Mouse (Mus musculus): Measurements from ENCODE around the gene Tcf20. TPM values are rescaled to one million over a fixed set of nuclear protein-coding genes. Genes with fewer than 3 reads are reported as not detected.

Tcf20 gene
- polyA plus RNA-seq, 1 experiment from 2014 or later: 15.1 TPM

DNA sequence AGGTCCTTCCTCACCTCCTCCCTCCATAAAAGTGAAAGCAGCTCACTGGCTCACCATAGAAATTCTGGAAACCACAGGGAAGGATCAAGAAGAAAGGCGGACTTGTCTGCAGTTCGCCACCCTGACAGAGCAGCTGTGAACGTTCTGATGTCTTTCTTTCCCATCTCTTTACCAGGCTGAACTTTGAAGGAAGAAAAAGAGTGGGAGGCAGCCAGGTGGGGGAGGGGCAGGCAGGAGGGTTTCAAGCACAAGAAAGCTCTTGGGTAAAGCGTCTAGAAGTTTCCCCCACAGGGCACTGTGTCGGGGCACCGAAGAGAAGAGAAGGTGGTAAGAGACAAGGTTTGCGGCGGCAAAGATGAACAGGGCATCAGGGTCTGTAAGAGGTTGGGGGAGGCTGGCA, 38.5 kb upstream of the Tcf20 start:
- H3K4me2 ChIP-seq (ENCODE audit: low read depth, low read length): no peak overlapping the region
- no peak overlapping the region for H3K9ac ChIP-seq (replicated peaks; ENCODE audit: low read length)
- H3K4me1 ChIP-seq (ENCODE audit: control insufficient read depth, insufficient read depth, low read length): peaks cover 6% of the 10 kb centered on the region
- no peak for DNase-seq (ENCODE audit: low spot score)
- no peak overlapping the region for H3K27ac ChIP-seq (replicated peaks; ENCODE audit: low read depth, low read length)
- no peaks in the 10 kb centered on the region for H3K27me3 ChIP-seq (ENCODE audit: control insufficient read depth, insufficient read depth, low read length)
- WGBS: 59% methylated on average over 8 of the region's 8 CpGs
- H3K4me3 ChIP-seq (ENCODE audit: low read depth, low read length): no peak overlapping the region
- no peaks in the 10 kb centered on the region for H3K36me3 ChIP-seq (replicated peaks; ENCODE audit: control insufficient read depth, insufficient read depth, low read depth, low read length)
- H3K9me3 ChIP-seq (replicated peaks; ENCODE audit: control insufficient read depth, low read length): no peaks in the 10 kb centered on the region
- ATAC-seq (replicated peaks; ENCODE audit: insufficient number of reproducible peaks, low FRiP score, low TSS enrichment, low read depth): no peak

DNA sequence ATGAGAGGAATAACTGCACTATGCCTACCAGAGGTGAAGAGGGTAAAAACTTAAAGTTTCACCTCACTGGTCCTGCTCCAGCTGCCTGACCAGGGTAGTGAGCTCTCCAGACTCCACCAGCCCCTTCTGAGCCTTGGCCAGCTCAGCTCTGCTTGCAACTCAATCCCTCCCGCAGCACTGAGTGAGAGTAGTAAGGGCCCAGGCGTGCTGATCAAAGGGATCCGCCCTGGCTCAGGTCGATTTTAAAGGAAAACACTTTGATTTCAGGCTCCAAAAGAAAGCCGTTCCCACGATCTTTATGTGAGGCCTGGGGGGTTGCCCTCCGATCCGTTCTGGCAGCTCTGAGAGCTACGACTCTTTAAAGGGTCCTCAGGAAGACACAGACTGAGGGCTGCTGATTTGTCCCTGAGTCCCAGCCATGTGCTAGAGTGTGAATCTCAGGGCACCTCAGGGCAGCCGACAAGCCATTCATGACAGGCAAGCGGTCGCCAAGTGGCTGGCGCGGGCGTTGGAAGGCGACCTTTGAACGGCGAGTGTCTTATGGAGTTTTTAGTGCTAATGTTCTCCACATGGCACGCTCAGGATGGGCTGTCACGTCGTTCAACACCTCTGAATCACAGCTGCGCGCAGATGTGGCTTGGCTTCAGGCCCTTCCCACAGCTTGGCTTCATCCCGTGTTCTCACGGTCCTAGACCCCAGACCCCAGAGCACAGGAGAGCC, 37.5 kb upstream of the Tcf20 start:
- H3K27me3 ChIP-seq (ENCODE audit: control insufficient read depth, insufficient read depth, low read length): no peaks in the 10 kb centered on the region
- no peaks in the 10 kb centered on the region for H3K36me3 ChIP-seq (replicated peaks; ENCODE audit: control insufficient read depth, insufficient read depth, low read depth, low read length)
- H3K4me1 ChIP-seq (ENCODE audit: control insufficient read depth, insufficient read depth, low read length): peaks cover 5% of the 10 kb centered on the region
- DNase-seq (ENCODE audit: low spot score) (peak; percentile 68), ATAC-seq (replicated peaks; ENCODE audit: insufficient number of reproducible peaks, low FRiP score, low TSS enrichment, low read depth) (no peak)
- H3K4me2 ChIP-seq (ENCODE audit: low read depth, low read length): no peak overlapping the region
- WGBS: 13% methylated on average over 25 of the region's 25 CpGs
- H3K9me3 ChIP-seq (replicated peaks; ENCODE audit: control insufficient read depth, low read length): no peaks in the 10 kb centered on the region
- H3K27ac ChIP-seq (replicated peaks; ENCODE audit: low read depth, low read length): no peak overlapping the region
- no peak overlapping the region for H3K4me3 ChIP-seq (ENCODE audit: low read depth, low read length)
- H3K9ac ChIP-seq (replicated peaks; ENCODE audit: low read length): peak overlapping the region; percentile 10

DNA sequence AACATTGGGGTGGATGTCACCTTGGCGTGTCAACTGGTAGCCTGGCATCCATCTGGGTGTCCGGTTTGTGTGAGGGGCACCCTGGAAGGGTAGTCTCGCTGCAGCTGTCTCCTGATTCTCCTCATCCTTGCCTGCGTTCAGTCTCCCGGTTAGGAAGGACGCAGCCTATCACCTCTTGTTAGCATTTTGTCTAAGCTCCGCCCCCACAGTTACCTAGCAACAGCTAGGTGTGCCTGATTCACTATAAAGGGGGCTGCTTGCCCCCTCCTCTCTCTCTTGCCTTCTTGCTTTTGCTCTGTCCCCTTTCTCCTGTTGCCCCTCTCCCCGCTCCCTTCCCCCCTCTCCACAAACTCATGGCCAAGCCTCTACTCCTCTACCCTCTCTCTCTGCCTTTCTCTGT, 35.3 kb upstream of the Tcf20 start:
- WGBS: 30% methylated on average over 8 of the region's 8 CpGs
- Histone ChIP-seq H3K4me3 (ENCODE audit: low read depth, low read length) (no peak overlapping the region), H3K9me3 (replicated peaks; ENCODE audit: control insufficient read depth, low read length) (no peaks in the 10 kb centered on the region), H3K36me3 (replicated peaks; ENCODE audit: control insufficient read depth, insufficient read depth, low read depth, low read length) (no peaks in the 10 kb centered on the region), H3K9ac (replicated peaks; ENCODE audit: low read length) (no peak overlapping the region), H3K4me2 (ENCODE audit: low read depth, low read length) (no peak overlapping the region), H3K27ac (replicated peaks; ENCODE audit: low read depth, low read length) (no peak overlapping the region), H3K4me1 (ENCODE audit: control insufficient read depth, insufficient read depth, low read length) (peaks cover 3% of the 10 kb centered on the region), H3K27me3 (ENCODE audit: control insufficient read depth, insufficient read depth, low read length) (no peaks in the 10 kb centered on the region)
- DNase-seq (ENCODE audit: low spot score) (no peak), ATAC-seq (replicated peaks; ENCODE audit: insufficient number of reproducible peaks, low FRiP score, low TSS enrichment, low read depth) (no peak)

DNA sequence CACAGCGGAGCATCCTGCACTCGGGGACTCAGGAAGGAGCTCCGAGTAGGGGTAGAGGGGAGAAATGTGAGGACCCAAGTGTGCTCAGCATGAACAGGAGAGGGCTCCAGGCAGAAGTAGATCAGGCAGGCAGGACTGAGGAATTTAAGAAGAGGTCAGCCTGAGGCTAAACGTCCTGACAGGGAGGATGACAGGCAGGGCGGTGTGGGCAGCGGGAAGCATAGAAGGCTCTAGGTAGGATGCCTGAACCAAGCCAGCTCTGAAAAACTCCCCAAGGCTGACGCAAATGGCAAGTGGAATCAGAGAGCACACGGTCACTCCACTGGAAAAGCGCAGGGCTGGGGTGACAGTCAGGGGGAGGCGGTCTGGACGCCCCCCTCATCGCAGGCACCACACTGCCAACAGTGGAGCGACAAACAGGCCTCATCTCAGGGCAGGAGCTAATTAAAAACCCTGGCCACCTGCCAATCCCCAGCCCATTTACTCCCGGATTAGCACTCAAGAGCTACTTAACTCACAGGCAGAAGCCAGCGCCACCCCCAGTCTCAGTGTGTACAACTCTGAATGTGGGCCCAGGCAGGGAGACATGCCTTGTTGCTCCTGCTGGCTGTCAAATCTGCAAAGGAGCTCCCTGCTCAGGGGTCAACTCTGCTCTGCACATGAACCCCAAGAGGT, 23.5 kb upstream of the Tcf20 start:
- 15% methylated on average over 15 of the region's 15 CpGs for WGBS
- Histone ChIP-seq H3K27me3 (ENCODE audit: control insufficient read depth, insufficient read depth, low read length) (no peaks in the 10 kb centered on the region), H3K9ac (replicated peaks; ENCODE audit: low read length) (peak overlapping the region; percentile 18; the same call in 1 of the 2 replicates), H3K4me3 (ENCODE audit: low read depth, low read length) (no peak overlapping the region), H3K9me3 (replicated peaks; ENCODE audit: control insufficient read depth, low read length) (no peaks in the 10 kb centered on the region), H3K27ac (replicated peaks; ENCODE audit: low read depth, low read length) (no peak overlapping the region), H3K36me3 (replicated peaks; ENCODE audit: control insufficient read depth, insufficient read depth, low read depth, low read length) (no peaks in the 10 kb centered on the region), H3K4me1 (ENCODE audit: control insufficient read depth, insufficient read depth, low read length) (peaks cover 7% of the 10 kb centered on the region), H3K4me2 (ENCODE audit: low read depth, low read length) (no peak overlapping the region)
- ATAC-seq (replicated peaks; ENCODE audit: insufficient number of reproducible peaks, low FRiP score, low TSS enrichment, low read depth): peak; percentile 67
- DNase-seq (ENCODE audit: low spot score): peak; percentile 71

DNA sequence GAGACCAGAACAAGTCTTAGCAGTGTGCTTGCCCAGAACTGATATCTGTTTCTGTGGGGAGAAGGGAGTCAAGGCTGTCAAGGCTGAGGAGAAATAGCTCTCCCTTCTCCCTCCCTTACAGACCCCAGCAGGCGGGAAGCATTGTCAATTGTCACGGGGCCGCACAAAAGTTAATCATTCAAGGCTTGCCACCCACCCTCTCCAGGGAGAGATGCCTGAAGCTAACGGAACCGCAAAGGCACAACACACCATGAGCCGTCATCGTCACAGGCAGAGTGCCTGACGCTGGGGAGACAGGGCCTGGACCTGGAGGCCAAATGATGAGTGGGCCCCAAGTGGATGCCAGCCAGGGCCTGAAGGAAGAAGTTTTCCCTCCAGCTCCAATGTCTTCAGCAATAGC, 22.8 kb upstream of the Tcf20 start:
- H3K4me1 ChIP-seq (ENCODE audit: control insufficient read depth, insufficient read depth, low read length): peaks cover 7% of the 10 kb centered on the region
- H3K36me3 ChIP-seq (replicated peaks; ENCODE audit: control insufficient read depth, insufficient read depth, low read depth, low read length): no peaks in the 10 kb centered on the region
- H3K27me3 ChIP-seq (ENCODE audit: control insufficient read depth, insufficient read depth, low read length): no peaks in the 10 kb centered on the region
- 10% methylated on average over 8 of the region's 8 CpGs for WGBS
- no peak overlapping the region for H3K4me3 ChIP-seq (ENCODE audit: low read depth, low read length)
- no peak for ATAC-seq (replicated peaks; ENCODE audit: insufficient number of reproducible peaks, low FRiP score, low TSS enrichment, low read depth)
- no peak overlapping the region for H3K27ac ChIP-seq (replicated peaks; ENCODE audit: low read depth, low read length)
- H3K4me2 ChIP-seq (ENCODE audit: low read depth, low read length): no peak overlapping the region
- DNase-seq (ENCODE audit: low spot score): no peak
- no peaks in the 10 kb centered on the region for H3K9me3 ChIP-seq (replicated peaks; ENCODE audit: control insufficient read depth, low read length)
- no peak overlapping the region for H3K9ac ChIP-seq (replicated peaks; ENCODE audit: low read length)

DNA sequence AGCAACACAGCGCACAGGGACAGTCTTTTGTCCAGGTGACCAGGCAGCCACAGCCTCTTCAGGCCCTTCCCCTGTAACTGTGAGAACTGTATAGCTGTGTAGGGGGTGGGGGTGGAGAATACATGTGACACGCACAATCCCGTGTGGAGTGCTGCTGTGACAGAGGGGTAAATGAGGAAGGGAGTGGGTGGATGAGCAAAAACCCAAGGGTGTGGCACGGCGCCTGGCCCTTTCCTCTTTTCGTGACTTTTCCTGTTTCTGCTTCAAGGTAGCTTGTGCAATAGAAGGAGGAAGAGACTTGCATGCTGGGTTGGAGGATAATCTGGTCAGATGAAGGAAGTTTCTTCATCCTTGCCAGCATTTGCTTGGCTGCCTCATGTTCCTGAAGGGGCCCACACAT, 21.9 kb upstream of the Tcf20 start:
- no peak overlapping the region for H3K27ac ChIP-seq (replicated peaks; ENCODE audit: low read depth, low read length)
- no peak for DNase-seq (ENCODE audit: low spot score)
- 92% methylated on average over 6 of the region's 6 CpGs for WGBS
- H3K9me3 ChIP-seq (replicated peaks; ENCODE audit: control insufficient read depth, low read length): no peaks in the 10 kb centered on the region
- no peak overlapping the region for H3K4me2 ChIP-seq (ENCODE audit: low read depth, low read length)
- H3K36me3 ChIP-seq (replicated peaks; ENCODE audit: control insufficient read depth, insufficient read depth, low read depth, low read length): no peaks in the 10 kb centered on the region
- no peak overlapping the region for H3K4me3 ChIP-seq (ENCODE audit: low read depth, low read length)
- H3K9ac ChIP-seq (replicated peaks; ENCODE audit: low read length): no peak overlapping the region
- no peaks in the 10 kb centered on the region for H3K27me3 ChIP-seq (ENCODE audit: control insufficient read depth, insufficient read depth, low read length)
- ATAC-seq (replicated peaks; ENCODE audit: insufficient number of reproducible peaks, low FRiP score, low TSS enrichment, low read depth): no peak
- H3K4me1 ChIP-seq (ENCODE audit: control insufficient read depth, insufficient read depth, low read length): peaks cover 7% of the 10 kb centered on the region

DNA sequence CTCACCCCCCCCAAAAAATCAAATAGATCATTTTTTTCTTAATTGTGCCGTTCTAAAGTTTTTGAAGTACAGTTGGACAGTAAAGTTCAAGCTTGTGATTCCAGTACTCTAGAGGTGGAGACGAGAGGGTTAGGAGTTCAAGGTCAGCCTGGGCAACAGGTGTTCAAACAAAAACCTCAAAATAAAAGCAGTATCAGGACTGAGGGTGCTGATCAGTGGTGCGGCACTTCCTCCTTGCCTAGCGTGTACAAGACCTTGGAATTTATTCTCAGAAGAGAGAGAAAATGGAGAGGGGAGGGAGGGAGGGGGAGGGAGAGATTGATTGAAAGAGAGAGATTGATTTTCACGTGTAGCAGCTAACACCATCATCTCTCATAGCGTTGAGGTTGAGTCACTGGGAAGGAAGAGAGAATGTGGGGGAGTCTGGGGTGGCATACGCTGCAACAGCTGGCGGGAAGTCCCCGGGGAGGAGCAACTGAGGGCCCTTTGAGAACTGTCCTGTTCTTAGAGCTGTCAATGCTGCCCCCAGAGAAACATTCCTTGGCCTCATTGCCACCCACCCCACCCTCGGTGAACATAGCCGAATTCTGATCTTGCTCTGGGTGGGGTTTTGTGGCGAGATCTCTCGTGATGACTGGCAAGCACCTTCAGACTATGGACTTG, 21.2 kb upstream of the Tcf20 start:
- no peak overlapping the region for H3K9ac ChIP-seq (replicated peaks; ENCODE audit: low read length)
- H3K27me3 ChIP-seq (ENCODE audit: control insufficient read depth, insufficient read depth, low read length): no peaks in the 10 kb centered on the region
- no peak overlapping the region for H3K4me2 ChIP-seq (ENCODE audit: low read depth, low read length)
- no peak overlapping the region for H3K4me3 ChIP-seq (ENCODE audit: low read depth, low read length)
- 74% methylated on average over 13 of the region's 13 CpGs for WGBS
- no peak overlapping the region for H3K27ac ChIP-seq (replicated peaks; ENCODE audit: low read depth, low read length)
- DNase-seq (ENCODE audit: low spot score): no peak
- no peak for ATAC-seq (replicated peaks; ENCODE audit: insufficient number of reproducible peaks, low FRiP score, low TSS enrichment, low read depth)
- H3K4me1 ChIP-seq (ENCODE audit: control insufficient read depth, insufficient read depth, low read length): peaks cover 7% of the 10 kb centered on the region
- H3K9me3 ChIP-seq (replicated peaks; ENCODE audit: control insufficient read depth, low read length): no peaks in the 10 kb centered on the region
- H3K36me3 ChIP-seq (replicated peaks; ENCODE audit: control insufficient read depth, insufficient read depth, low read depth, low read length): no peaks in the 10 kb centered on the region

DNA sequence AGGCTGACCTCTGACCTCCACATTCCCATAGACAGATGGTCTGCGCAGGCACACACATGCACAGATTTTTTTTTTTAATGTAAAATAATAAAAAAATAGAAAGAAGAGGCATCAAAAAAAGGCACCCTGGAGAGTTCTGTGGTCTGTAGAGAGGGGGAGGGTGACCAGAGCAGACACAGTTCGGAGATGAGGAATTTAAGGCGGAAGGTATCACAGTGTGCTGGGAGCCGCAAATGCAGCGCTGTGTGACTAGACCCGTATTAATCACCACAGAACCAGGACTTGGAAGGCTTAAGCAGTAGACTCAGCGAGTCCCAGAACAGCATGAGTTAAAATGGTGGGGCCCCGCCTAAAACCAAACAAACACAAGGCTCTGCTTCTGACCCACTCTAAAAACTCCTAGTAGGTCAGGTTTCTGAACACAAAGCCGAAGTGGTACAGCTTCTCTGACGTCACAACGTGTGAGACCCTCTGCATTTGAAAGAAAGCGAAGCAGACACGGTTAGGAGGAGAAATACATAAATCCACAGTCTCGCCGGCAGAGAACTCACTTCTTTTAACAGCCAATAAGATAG, 19.8 kb upstream of the Tcf20 start:
- DNase-seq (ENCODE audit: low spot score): peak; percentile 21
- 47% methylated on average over 15 of the region's 15 CpGs for WGBS
- no peak overlapping the region for H3K4me2 ChIP-seq (ENCODE audit: low read depth, low read length)

More for the DNA sequence above, 19.8 kb upstream of the Tcf20 start:
- Histone ChIP-seq H3K4me1 (ENCODE audit: control insufficient read depth, insufficient read depth, low read length) (peaks cover 7% of the 10 kb centered on the region), H3K36me3 (replicated peaks; ENCODE audit: control insufficient read depth, insufficient read depth, low read depth, low read length) (no peaks in the 10 kb centered on the region), H3K27me3 (ENCODE audit: control insufficient read depth, insufficient read depth, low read length) (no peaks in the 10 kb centered on the region), H3K9me3 (replicated peaks; ENCODE audit: control insufficient read depth, low read length) (no peaks in the 10 kb centered on the region), H3K4me3 (ENCODE audit: low read depth, low read length) (no peak overlapping the region), H3K27ac (replicated peaks; ENCODE audit: low read depth, low read length) (no peak overlapping the region), H3K9ac (replicated peaks; ENCODE audit: low read length) (no peak overlapping the region)
- no peak for ATAC-seq (replicated peaks; ENCODE audit: insufficient number of reproducible peaks, low FRiP score, low TSS enrichment, low read depth)
